Mouse (Mus musculus) ovary, postnatal 10 days (tissue): ENCODE data around the gene Camk2b.

ENCODE experiments used
- DNase-seq: peaks from one replicate; pipeline ENCODE4 v3.0.0; 2022; ENCODE audit warnings: low spot score

Camk2b gene

GRCm38 (mm10) chr11:5983629-5984028 lies 82.5 kb downstream of the Camk2b start:
- no peak for DNase-seq

GRCm38 (mm10) chr11:5981323-5981722 lies 84.8 kb downstream of the Camk2b start:
- DNase-seq: no peak

DNA sequence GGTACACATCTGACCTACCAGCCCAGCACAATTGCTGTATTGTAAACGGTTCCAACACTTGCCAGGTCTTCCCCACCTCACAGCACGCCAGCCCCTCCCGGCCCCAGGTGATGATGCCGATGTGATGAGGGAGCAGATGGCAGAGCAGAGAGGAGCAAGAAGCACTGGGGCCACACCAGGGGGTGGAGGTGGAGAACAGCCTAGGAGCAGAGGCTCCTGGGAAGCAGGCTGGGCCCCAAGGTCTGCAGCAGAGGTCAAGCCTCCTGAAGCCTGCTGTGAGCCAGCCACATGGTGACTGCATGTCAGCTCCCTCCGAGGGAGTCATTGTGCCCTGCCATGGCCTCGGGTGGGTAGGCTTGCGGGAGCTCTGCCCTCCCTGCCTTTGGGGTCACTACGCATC lies 85.6 kb downstream of the Camk2b start:
- DNase-seq: no peak

- DNase-seq: no peak
Observed at GRCm38 (mm10) chr11:5980108-5980507, 86.1 kb downstream of the Camk2b start.

DNA sequence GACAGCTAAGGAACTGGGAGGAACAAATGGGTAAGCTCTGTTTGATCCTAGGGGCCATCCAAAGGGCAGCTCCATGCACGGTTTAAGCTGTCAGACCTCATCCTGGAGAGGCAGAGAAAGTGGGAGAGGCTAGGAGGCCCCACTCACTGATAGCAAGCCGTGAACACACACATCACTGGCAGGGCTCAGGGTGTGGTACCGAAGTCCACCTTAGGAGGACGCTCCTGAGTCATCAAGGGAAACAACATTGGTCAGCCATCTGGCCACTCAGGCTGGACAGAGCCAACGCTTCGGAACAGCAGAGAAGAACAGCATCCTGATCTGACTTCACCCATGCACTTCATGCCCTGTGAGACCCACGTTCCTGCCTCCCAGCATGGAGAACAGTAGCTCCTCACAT lies 87.1 kb downstream of the Camk2b start:
- DNase-seq: no peak

DNA sequence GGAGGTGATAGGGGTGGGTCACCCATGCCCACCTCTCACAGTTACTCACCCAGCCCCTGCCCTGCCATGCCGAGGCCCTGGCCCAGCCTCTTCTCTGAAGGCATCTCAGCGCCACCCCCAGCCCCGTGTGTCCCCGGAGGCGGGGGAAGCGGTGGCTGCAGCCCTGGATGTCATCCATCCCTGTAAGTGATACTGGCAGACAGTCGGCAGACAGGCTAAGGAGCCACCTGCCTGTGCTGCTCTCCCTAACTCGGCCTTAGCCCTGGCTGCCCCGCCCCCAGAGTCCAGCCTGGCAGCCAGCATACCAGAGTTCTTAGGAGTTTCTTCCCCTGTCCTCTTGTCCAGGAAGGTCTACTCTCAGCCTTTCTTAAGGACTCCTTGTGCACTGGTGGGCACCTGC lies 90.1 kb downstream of the Camk2b start:
- DNase-seq: no peak

DNA sequence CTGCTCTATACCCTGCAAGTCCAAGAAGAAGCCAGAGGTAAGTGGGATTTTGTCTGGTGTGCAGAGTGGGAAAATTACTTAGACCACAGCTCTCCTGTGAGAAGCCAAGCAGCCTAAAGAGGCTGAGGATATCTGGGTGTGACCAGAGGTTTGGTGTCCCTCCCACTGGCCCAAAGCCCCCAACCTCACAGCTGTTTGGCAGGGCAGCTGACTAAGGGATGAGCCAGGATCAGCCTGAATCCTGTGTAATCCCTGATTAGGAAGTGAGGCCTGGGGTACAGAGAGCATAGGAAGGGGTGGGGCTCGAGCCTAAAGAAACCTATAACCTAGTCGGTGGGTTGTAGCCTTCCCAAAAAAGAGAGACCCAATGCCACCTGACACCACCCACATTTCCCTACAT lies 91.1 kb downstream of the Camk2b start:
- DNase-seq: no peak

GRCm38 (mm10) chr11:5974053-5974452 lies 92.1 kb downstream of the Camk2b start:
- no peak for DNase-seq

- DNase-seq: no peak
Observed at GRCm38 (mm10) chr11:5973151-5973550, 93.0 kb downstream of the Camk2b start.

- DNase-seq: no peak
Observed at GRCm38 (mm10) chr11:5971202-5971601, 95.0 kb downstream of the Camk2b start.

DNA sequence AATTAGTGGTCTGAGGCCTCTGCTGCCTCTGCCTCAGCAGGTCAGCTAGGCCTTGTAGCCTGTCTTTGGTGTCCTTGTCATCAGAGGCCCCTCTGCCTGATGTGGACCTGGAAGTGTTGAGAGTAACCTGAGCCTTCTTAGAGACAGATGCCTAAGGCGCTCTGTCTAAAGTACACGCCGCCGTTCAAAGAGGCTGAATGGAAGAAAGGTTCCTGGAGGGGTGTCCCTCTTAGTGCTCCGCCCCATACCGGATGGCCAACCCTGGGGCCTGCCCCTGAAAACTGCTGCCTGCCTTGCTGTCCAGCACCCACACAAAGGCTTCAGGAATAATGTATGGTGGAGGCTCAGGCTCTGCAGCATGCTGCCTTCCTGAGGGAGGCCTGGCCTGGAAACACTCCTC lies 97.9 kb downstream of the Camk2b start:
- no peak for DNase-seq

DNA sequence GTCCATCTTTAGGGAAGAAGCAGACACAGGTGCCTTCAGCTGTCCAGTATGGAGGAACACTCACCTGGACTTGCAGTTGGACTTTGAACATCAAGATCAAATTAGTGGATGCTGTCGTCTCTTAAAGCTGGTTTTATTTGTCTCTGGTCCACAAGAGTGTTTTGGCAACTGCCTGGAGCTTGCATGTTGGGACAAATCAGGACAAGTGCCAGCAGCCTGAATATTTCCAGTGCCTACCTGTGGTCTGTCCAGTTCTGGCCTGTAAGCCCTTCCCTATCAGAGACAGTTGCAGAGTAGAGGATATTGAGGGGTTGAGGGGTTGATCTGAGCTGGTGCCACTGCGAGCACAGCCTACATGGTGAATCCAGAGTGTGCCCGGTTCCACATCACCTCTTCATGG lies 99.4 kb downstream of the Camk2b start:
- no peak for DNase-seq

GRCm38 (mm10) chr11:5965865-5966264 lies 100.3 kb downstream of the Camk2b start:
- no peak for DNase-seq

GRCm38 (mm10) chr11:5960051-5960450 lies 106.1 kb downstream of the Camk2b start:
- no peak for DNase-seq

GRCm38 (mm10) chr11:5955546-5956276 lies 110.5 kb downstream of the Camk2b start, which contains the start of gene Ykt6:
TSS of gene Ykt6 (plus strand) at chr11:5955693.
- peak; percentile 88 for DNase-seq

GRCm38 (mm10) chr11:5954965-5955504 lies 111.1 kb downstream of the Camk2b start:
- no peak for DNase-seq

DNA sequence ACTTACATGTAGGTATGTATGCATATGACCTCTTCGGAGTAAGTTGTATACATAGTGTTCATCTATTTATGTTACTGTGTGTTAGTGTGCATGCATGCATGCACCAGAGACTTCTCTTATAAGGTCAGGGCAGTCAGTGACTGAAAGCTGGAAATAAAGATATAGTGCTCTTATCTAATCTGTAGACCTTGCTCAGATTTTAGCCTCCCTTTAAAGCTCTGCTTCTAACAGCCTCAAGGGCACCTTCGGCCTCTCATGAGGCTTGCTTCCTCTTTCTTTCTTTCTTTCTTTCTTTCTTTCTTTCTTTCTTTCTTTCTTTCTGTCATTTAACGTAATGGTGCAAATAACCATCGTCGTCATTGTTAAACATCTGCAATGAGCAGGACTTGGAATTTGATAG lies 111.7 kb downstream of the Camk2b start:
- no peak for DNase-seq

- no peak for DNase-seq
Observed at GRCm38 (mm10) chr11:5953130-5953765, 112.9 kb downstream of the Camk2b start.

DNA sequence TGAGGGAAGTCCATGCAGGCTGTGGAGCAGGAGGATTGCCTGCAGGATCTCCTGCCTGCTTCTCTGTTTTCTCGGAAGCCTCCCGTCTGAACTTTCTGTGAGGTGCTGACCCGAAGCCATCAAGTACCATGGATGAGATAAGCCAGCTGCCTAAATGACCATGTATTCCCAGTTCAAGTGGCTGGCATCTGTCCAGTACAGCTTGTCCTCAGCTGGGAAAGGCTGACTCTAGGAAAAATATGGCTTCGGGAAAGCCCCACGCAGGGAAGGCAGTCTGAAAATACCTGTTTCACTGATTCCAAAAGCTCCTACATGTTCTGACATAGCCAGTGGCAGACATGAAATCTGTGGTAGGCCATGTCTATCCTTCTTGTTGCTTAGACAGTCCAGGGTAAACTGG lies 113.7 kb downstream of the Camk2b start:
- DNase-seq: no peak

DNA sequence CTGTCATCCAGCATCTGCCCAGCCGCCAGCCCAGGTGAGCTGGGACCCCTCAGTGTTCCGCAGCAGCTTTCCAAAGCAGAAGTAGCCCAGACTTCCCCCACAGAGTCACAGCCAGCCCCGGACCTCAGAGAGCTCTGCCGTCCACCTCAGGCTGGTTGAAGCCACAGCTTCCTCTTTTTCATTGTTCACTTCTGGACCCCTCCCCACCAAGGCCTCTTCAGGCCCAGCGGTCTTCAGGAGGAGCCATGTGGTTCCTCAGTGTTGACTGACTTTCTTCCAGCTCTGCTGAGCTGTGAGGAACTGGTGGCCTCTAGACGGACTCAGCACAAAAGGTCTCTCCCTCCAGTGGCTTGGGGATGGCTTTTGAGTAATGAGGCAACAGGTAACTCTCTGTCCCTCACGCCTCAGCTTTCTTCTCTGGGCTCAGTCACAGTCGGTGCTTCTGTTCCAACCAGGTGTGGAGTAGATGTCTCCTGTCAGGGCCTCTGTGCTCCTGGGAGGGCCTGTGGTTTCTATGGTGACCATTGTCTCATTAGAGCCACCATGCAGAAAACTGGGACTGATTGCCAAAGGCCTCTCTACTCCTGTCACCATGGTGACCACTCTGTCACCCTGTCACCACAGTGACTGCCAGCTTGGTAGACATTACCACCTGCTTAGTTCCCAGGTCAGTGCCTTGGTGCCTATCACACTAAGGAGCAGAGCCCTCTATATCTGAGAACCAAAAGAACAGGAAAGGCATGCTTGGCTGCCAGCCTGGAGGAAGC lies 116.4 kb downstream of the Camk2b start, which contains the start of gene Gck:
Gene Gck (minus strand): TSS at position 496 of the 767 bp plus-strand sequence.
- DNase-seq: no peak

GRCm38 (mm10) chr11:5948546-5949250 lies 117.5 kb downstream of the Camk2b start:
- no peak for DNase-seq

GRCm38 (mm10) chr11:5947796-5948195 lies 118.4 kb downstream of the Camk2b start:
- no peak for DNase-seq
